Mouse (Mus musculus) lung, postnatal 14 days (tissue): ENCODE measurements around the gene Pip5k1c.

Experiments
- DNase-seq: peaks from one replicate; pipeline ENCODE4 v3.0.0; 2021

The Pip5k1c gene

DNA sequence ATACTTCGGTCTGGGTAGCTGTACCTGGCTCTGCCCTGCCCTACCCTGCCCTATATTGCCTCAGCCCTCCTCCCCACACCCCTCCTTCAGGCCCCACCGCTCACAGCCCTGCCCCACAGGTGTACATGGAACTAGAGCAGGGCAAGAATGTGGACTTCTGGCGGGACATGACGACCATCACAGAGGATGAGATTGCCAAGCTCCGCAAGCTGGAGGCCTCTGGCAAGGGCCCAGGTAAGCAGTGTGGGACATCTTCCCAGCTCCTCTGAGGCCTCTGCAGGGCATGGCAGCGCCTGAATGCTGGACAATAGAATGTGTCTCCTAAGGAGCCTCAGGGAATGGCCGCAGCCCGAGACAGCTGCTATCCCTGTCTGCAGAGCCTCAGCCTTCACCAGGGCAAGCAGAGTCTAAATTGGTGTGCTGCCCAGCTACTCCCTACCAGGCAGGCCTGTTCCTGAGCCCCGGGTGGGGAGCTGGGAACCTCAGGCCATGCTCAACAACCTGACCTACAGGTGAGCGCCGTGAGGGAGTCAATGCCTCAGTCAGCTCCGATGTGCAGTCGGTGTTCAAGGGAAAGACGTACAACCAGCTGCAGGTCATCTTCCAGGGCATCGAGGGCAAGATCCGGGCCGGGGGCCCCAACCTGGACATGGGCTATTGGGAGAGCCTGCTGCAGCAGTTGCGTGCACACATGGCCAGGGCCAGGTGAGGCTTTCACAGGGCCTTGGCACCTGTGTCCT, 31.2 kb downstream of the Pip5k1c start:
- no peak for DNase-seq

- DNase-seq: no peak
Observed at GRCm38 (mm10) chr10:81325176-81325575, 32.4 kb downstream of the Pip5k1c start.

DNA sequence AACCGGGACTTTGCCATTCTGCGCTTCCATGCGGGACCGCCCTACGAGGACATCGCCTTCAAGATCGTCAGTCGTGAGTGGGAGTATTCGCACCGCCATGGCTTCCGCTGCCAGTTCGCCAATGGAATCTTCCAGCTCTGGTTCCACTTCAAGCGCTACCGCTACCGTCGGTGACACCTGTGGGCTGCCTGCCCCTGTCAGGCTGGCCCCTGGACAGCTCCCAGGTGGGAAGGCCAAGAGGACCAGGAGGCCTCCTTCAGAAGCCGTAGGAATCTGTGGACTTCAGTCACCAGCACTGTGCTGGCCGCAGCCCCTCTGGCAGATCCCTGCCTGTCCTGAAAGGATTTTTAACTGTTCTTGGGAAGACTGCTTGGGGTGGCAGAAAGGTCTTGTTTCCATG, 33.0 kb downstream of the Pip5k1c start:
- no peak for DNase-seq

- peak; percentile 58 for DNase-seq
Observed at GRCm38 (mm10) chr10:81326858-81327257, 34.1 kb downstream of the Pip5k1c start.

GRCm38 (mm10) chr10:81327959-81328358, 35.2 kb downstream of the Pip5k1c start:
- DNase-seq: no peak

DNA sequence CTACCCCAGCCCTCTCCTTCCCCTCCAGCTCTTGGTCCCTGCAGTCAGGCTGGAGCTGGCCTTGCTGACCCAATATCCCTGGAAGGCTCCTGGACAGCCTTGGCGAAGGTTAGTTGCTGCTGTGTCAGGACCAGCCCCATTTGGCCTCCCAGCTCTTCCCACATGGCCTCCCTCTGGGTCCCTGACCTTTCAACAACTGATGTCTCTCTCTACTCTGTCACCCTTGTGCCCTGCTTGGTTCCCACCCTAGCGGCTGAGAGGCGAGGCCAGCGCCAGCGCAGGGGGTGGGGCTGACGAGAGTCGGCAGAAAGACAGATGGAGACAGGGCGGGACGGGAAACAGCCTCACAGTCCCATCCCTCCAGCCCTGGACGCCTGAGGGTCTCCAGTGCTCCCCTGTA, 35.6 kb downstream of the Pip5k1c start, which contains the start of gene Tbxa2r:
TSS of gene Tbxa2r (plus strand) at position 346 of the 400 bp plus-strand sequence.
- peak; percentile 74 for DNase-seq

DNA sequence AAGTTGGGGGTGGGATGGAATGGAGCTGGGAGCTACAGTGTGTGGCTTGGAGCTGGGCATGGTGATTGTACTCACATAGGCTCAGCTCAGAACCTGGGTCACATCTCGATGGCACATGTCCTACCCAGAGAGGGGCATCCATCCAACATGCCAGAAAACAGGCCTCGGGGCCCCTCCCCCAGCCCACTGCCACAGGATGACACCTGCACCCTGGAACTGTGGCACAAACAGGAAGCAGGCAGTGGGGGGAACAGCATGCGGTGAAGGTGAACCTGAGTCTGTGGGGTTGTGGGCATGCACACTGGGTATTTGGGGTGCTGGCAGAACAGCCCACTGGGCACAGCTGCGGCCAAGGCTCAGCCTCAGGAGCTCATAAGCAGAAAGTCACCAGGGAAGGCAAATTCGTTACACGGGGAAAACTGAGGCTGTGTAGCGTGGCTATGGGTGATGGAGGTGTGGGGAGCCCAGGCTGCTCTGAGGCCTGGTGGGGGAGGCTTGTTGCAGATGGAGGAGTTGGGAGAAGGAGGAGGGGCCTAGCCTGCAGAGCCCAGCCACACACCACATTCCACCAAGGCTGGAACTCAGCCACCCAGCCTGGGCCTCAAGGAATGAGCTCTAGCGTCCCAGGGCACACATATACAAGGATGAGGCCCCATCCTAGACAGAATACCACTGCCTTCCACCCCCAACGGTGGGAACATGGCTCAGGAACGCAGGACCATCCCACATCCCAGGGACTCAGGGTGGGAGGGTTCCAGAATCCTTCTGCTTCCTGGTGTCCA, 36.6 kb downstream of the Pip5k1c start:
- DNase-seq: peak; percentile 52

DNA sequence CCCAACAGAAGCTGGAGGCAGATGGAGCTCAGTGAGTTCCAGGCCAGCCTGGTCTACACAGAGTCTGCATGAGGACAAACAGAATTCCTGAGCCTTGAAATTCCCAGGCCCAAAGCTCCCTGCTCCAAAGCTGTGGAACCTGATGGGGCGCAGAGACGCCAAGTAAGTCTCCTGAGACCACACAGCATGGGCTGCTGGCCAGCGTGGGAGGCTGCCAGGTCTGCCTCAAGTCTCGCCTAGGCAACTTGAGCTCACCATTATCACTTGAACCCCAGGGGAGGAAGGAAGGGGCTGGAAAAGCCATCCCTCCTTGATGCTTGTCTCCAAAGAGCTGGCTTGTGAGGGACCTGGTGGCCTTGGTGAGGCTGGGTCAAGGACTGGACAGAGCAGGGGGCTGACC, 37.2 kb downstream of the Pip5k1c start:
- no peak for DNase-seq

GRCm38 (mm10) chr10:81332277-81332676, 39.5 kb downstream of the Pip5k1c start:
- DNase-seq: no peak

DNA sequence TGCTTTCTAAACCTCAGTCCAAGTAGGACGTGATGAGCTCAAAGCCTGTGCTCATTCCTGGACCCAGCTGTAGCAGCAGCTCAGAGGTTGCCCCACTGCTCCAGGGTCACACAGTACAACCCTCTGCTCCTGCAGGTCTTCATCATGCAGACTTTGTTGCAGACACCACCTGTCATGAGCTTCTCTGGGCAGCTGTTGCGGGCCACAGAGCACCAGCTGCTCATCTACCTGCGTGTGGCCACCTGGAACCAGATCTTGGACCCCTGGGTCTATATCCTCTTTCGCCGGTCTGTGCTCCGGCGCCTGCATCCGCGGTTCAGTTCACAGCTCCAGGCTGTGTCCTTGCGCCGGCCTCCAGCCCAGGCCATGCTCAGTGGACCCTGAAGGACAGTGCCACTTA, 41.6 kb downstream of the Pip5k1c start:
- no peak for DNase-seq

DNA sequence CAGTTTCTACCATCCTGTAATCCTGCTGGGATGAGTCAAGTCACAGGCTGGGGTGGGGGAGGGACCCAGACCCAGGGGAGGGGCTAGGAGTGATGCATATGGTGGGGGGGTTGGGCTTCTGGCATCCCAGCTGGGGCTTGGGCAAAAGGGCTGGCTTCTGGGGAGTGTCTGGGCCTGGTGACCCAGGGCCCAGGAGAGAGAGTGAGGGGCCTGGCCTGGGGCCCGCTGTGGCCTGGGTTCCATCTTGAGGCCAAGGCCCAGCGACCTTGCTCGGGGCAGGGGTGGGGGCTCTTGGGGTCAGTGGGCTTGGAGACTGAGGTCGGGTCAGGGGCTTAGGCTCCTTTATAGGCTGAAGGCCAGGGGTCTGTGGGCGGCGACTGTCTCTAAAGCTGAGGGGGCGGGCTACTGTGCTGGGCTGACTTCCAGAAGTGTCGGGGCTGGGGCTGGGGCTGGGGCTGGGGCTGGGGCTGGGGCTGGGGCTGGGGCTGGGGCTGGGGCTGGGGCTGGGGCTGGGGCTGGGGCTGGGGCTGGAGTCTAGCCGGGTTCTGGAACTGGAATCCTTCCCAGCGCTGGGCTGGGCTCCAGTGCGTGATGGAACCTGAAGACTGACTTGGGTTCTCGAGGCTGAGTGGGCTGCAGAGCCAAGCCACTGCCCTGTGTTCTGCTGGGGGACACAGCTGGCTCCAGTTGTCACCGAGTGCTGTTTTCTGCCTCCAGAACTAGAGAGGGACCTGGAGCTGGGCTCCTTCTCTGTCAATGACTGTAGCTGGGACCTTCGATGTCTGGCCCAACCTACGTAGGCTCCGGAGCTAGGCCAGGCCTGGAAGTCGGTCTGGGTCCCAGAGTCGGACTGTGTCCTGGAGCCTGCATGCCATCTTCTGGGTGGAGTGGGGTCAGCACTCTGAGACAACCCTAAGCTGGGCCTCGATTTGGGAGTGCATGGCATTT, 42.9 kb downstream of the Pip5k1c start:
- peak; percentile 55 for DNase-seq

- no peak for DNase-seq
Observed at GRCm38 (mm10) chr10:81336558-81336957, 43.8 kb downstream of the Pip5k1c start.

DNA sequence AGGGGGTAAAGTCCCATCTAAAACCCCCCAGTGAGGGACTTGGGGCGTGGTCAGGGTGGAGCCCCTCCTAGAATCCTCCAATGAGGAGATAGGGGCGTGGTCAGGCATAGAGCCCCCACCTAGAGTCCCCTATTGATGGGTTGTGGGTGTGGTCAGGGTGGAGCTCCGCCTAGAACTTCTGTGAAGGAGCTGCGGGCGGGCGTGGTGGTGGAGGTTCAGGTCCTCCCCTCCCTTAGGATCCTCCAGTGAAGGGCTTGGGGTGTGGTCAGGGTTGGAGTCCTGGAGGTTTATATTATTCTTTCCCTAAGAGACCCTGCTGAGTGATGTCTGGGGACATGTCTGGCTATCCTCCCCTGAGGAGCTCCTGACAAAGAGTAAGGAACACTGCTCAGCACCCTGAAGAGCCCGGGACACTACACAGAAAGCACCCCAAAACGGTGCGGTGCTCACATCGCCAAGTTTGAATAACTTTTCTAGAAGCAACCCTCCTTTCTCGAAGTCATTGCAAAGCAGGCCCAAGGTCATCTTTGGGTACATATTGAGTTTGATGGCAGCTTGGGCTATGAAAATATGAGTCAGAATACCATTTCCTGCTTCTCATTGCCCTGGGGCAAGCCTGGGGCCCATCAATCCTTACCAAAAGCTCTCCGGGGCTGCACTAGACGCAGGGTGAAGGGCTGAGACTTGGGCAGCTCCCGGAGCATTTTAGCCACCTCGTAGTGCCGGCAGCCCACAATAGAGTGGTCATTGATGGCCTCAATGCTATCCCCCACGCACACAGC, 48.0 kb downstream of the Pip5k1c start:
- DNase-seq: no peak

DNA sequence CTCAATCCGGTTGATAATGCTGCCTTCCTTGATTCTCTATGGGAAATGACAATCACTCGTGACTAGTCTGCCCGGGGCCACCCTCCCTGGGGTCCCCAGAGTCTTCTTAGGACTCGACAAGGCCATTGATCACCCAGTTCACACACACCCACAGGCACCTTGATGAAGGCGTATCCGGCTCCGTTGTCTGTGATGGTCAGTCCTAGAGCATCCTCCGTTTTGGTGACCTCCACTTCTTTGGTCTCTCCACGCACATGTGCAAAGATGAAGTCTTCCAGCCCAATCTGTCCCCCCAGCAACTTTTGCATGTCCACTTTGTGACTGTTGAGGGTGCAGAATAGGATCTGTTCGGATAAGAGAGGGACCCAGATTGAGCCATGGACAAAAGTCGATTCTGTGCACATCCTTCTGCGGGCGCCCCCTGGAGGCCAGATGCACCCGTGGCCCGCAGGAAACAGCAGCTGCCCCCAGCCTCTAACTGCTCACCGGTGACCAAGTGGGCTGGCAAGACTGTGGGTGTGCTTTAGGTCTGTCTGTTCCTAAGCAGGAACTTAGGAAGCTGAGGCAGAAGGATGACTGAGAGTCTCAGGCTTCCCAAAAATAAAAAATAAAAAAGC, 48.7 kb downstream of the Pip5k1c start:
- DNase-seq: peak; percentile 87

DNA sequence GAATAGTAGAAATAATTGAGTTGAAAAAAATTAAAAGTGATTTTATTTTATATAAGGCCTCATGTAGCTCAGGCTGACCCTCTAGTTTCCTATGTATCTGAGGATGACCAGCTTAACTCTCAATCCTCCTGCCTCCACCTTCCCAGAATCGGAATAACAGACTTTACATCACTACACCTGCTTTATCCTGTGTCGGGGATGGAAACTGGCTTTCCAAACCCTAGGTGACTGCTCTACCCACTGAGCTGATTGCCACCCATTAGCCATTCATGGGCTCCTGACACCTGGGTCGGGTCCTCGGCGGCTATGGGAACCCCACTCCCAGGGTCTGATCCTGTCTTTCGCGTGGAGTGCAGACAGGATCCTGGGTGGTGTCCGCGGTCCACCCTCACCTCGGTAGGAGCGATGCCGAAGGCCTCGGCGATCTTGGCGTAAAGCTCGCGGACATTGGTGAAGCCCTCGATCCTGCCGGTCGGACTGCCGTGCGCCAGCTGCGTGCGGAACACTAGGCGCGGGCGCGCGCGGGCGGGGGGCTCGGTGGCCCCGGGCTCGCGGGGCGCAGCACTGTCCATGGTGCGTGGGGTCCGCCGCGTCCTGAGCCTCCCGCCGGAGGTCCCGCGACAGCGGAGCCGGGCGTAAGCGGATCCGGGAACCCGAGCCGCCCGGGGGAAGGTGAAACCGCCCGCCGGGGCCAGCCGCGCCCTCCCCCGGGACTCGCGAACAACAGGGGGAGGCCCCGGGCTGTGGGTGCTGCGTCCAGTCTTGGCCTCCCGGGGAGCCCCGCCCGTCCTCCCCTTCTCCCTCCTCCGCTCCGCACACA, 50.1 kb downstream of the Pip5k1c start, which contains the start of gene Gipc3:
TSS of gene Gipc3 (minus strand) at position 581 of the 820 bp plus-strand sequence.
- peak; percentile 49 for DNase-seq

- no peak for DNase-seq
Observed at GRCm38 (mm10) chr10:81344421-81345161, 51.8 kb downstream of the Pip5k1c start.

- DNase-seq: no peak
Observed at GRCm38 (mm10) chr10:81345162-81345534, 52.4 kb downstream of the Pip5k1c start.

DNA sequence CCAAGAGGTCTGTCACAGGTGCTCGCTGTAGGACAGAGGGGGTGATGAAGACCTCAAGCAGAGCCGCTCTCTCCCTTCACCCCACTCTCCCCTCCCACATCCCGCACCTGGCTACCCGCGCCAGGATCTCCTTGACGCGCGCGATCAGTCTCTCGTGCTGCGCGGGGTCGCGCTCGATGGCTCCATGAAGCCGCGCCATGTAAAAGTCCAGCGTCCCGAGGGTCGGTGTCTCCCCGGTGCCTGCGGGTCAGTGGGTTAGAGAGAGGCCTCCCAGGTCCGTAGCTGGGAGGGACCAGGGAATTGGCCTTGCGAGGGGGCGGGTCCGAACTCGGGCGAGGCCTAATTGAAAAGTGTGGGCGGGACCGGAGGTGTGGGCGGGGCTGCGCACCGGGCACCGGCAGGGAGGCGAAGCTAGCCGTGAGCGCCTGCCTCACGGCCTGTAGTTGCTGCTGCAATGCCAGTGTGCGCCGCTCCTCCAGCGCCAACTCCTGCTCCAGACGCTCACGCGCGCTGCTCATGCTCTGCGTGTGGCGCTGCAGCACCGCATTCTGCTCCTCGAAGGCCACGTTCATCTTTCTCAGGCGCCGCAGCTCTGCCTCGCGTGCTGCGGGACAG, 53.8 kb downstream of the Pip5k1c start:
- peak; percentile 71 for DNase-seq

DNA sequence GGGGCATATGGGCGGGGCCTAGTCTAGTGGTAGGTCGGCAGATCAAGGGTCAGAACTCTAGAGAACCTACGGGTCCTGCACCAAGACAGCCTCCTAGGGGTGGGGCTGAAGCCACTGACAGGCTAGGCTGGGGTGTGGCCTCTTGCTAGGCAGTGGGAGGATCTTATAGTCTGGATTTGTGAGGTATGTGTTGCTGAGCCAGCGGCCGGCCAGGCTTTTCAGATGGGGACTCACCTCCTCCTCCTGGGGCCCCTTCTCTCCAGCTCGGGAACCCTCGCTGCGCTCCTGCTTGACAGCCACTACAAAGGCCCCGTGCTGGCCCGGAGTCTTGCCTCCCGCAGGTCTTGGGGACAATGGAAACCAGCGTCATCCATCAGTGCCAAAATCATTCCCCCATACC, 56.4 kb downstream of the Pip5k1c start:
- DNase-seq: no peak

DNA sequence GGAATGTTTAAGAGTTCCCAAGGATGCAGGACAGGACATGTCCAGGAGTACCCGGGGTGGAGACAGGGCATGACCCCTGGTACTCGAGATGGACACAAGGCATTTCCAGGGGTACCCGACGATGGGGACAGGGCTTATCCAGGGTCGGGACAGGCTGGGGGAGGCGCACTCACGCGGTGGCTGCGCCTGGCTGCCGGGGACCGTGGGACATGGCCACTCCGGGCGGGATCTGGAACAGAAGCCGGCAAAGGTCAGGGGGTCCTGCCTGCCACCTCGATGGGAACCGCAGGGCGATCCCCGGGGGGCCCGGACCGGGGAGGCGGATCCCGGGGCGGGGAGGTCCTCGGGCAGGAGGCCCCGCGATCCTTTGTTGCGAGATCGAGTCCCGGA, 57.2 kb downstream of the Pip5k1c start:
- no peak for DNase-seq
